Mouse (Mus musculus) cerebellum, adult 9-10 months (tissue): Measurements from ENCODE around the gene Aqp11.

Experiments used
- DNase-seq: peaks from one replicate; pipeline ENCODE4 v3.0.0; 2022

Aqp11 gene

DNA sequence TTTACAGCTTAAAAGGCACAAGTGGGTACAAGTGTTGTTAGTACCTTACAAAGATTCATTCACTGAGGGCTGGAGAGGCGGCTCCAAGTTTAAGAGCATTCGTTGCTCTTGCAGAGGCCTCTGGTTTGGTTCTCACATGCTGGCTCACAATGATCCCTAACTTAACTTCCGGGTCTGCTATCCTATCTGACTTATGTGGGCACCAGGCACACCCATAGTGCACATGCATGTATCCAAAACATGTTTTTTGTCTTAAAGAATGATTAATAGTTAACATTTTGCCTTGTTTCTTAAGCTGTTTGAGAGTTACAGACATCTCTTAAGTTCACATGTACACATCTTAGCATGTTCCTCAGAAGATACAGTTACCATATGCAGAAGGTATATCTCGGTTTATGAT is 37.9 kb downstream of the Aqp11 start:
- no peak for DNase-seq

DNA sequence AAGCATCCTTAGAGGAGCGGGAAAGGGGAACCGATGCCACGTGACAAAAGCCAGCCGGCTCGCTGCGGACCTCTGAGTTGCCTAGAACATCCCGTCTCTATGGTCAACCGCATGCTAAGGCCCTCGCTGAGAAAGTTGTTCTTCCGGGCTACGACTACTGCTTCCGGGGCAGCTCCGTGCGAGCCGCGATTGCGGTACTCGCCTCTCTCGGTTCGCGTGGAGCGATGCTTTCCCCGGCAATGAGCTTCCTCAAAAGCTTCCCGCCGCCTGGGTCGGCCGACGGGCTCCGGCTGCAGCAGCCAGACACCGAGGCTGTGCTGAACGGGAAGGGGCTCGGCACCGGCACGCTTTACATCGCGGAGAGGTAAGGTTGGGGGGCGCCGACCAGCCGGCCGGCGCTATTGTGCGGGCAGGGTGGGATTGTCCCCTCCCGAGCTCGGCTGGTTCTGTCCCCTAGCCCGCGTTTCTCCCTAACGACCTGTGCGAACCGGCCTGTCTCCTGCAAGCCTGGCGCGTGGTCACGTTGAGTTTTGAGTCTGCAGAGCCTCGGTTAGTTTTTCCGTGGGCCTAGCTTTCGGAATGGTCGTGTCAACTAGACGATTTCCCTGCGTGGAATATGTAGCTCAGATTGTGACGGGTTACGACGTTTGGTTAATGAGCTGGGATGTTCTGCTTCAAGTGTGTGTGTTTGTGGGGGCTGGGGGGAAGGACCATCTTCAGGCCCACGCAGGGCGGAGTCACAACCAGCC is 41.4 kb downstream of the Aqp11 start, which contains the start of gene Clns1a:
Gene Clns1a, plus strand, starts transcription at position 129 of the 749 bp plus-strand sequence.
- DNase-seq, result peak; percentile 92

DNA sequence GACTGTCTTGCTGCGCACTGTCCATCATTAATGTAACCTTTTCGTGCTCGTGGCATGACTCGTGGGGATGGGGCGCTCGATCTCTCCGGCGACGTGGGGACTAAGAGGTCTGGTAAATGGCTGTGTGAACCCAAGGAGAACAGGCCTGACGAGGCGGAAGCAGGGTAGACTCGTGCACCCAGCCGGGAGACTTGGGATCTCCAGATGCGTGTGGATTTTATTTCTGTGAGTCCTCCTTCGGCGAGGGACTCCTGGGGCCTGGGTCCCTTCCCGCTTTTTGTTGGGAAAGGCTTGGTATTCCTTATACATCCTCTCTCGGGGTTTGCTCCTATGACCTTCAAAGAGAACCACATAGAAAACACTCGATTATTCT is 42.0 kb downstream of the Aqp11 start:
- no peak for DNase-seq

DNA sequence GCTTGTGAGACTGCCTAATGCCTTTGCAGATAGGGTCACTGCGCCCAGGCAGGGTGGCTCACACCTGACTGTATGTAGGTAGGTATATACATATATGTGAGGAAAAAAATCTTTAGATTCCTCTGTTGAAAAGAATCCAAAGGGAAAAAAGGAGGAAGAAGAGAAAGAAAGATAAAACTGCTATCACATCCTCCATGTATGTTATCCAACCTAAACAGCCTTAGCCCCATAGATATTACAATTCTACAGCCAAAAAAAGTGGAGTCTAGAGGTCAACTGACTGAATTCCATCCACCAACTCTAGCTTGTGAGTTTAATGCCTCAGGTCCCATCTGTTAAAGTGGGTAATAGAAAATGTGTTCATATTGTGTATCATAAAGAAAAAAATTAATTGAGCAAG is 42.6 kb downstream of the Aqp11 start:
- peak; percentile 27 for DNase-seq

DNA sequence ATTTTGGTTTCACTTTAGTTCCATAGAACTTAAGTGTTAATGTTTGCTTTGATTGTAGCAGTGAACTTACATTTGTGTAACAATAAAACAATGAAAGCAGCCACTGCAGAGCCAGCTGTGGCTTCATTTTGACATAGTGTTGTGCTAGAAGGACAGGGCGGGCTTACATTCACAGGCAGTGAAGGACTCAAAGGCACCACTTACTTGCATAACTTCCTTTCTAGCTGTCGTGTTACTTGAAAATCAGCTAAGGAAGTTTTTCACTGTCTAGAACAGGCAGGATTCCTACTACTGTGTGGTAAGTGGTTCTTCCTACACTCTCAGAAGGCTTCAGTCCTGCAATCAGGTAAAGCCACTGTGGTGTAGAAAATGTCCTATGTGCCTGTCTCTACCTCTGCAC is 50.3 kb downstream of the Aqp11 start:
- DNase-seq, result no peak

GRCm38 (mm10) chr7:97679239-97679638 is 58.9 kb downstream of the Aqp11 start:
- peak; percentile 61 for DNase-seq
